Mouse (Mus musculus): ENCODE measurements around the gene Hipk2.

GRCm38 (mm10) chr6:38847958-38848910, 27.7 kb downstream of the Hipk2 start:
- TF ChIP-seq POLR2A (IDR thresholded peaks at IDR 0.05; ENCODE audit: low read depth, low read length), result no peak
- TF ChIP-seq CTCF (IDR thresholded peaks at IDR 0.05; ENCODE audit: extremely low read depth, insufficient read depth, insufficient read length, insufficient replicate concordance), result no peak
